Mouse (Mus musculus) regulatory T cell (primary cell): ENCODE results near the gene Stra6.

ENCODE experiments used
- in situ Hi-C: fragments of 300-600 bp; cut with MboI, MseI; formaldehyde crosslinking; loops from one replicate; pipeline ENCODE4 v1.15.1; 2025; ENCODE audit warnings: high pct_unique_total_duplicates

The Stra6 gene

GRCm38 (mm10) chr9:58129508-58129907 is 65.9 kb downstream of the Stra6 start:
- in situ Hi-C loops = no loop called here

- in situ Hi-C loops = no loop called here
These were observed 67.3 kb downstream of the Stra6 start for GRCm38 (mm10) chr9:58130909-58131308.

GRCm38 (mm10) chr9:58131735-58132134 is 68.1 kb downstream of the Stra6 start:
- in situ Hi-C loops = no loop called here

- in situ Hi-C loops = no loop called here
These were observed 70.6 kb downstream of the Stra6 start for GRCm38 (mm10) chr9:58133893-58134884.

GRCm38 (mm10) chr9:58134906-58135305 is 71.3 kb downstream of the Stra6 start:
- in situ Hi-C loops = no loop called here

GRCm38 (mm10) chr9:58135921-58136321 is 72.3 kb downstream of the Stra6 start:
- in situ Hi-C loops = no loop called here

- in situ Hi-C loops = no loop called here
These were observed 76.4 kb downstream of the Stra6 start for GRCm38 (mm10) chr9:58139947-58140346.

- in situ Hi-C loops = no loop called here
These were observed 79.8 kb downstream of the Stra6 start for GRCm38 (mm10) chr9:58143419-58143818.

GRCm38 (mm10) chr9:58144664-58145063 is 81.1 kb downstream of the Stra6 start:
- in situ Hi-C loops = no loop called here

GRCm38 (mm10) chr9:58145417-58145816 is 81.8 kb downstream of the Stra6 start:
- in situ Hi-C loops = no loop called here

- in situ Hi-C loops = no loop called here
These were observed 85.2 kb downstream of the Stra6 start for GRCm38 (mm10) chr9:58148806-58149205.

- in situ Hi-C loops = loop anchor here (5.0 kb wide), 1 partner anchor 99 kb away; no protein-coding TSS in a partner anchor
These were observed 87.3 kb downstream of the Stra6 start for GRCm38 (mm10) chr9:58150733-58151361.

- in situ Hi-C loops = loop anchor here (5.0 kb wide), 1 partner anchor 101 kb away; no protein-coding TSS in a partner anchor
These were observed 89.5 kb downstream of the Stra6 start for GRCm38 (mm10) chr9:58153095-58153494.

- in situ Hi-C loops = no loop called here
These were observed 91.8 kb downstream of the Stra6 start for GRCm38 (mm10) chr9:58155366-58155765.

GRCm38 (mm10) chr9:58156819-58157560 is 93.4 kb downstream of the Stra6 start:
- in situ Hi-C loops = no loop called here

- in situ Hi-C loops = no loop called here
These were observed 94.2 kb downstream of the Stra6 start for GRCm38 (mm10) chr9:58157838-58158237.

GRCm38 (mm10) chr9:58158541-58159311 is 95.1 kb downstream of the Stra6 start:
- in situ Hi-C loops = no loop called here

- in situ Hi-C loops = no loop called here
These were observed 96.3 kb downstream of the Stra6 start for GRCm38 (mm10) chr9:58159855-58160254.

GRCm38 (mm10) chr9:58160315-58160714 is 96.7 kb downstream of the Stra6 start:
- in situ Hi-C loops = no loop called here

GRCm38 (mm10) chr9:58162173-58162572 is 98.6 kb downstream of the Stra6 start:
- in situ Hi-C loops = no loop called here

GRCm38 (mm10) chr9:58163146-58163545 is 99.6 kb downstream of the Stra6 start:
- in situ Hi-C loops = no loop called here
